Mouse (Mus musculus): ENCODE measurements around the gene Magi2. TPM values are rescaled to one million over a fixed set of nuclear protein-coding genes. Genes with fewer than 3 reads are reported as not detected.

Gene Magi2
- polyA plus RNA-seq, 1 experiment: 0.48 TPM

GRCm38 (mm10) chr5:20628954-20629601 lies 1402.2 kb downstream of the Magi2 start:
- Histone ChIP-seq H3K36me3 (ENCODE audit: control insufficient read depth, insufficient read depth) (no peaks in the 10 kb centered on the region), H3K27me3 (ENCODE audit: control insufficient read depth, insufficient read depth, insufficient read length) (no peaks in the 10 kb centered on the region), H3K79me2 (ENCODE audit: control insufficient read depth, insufficient read depth) (no peaks in the 10 kb centered on the region), H3ac (ENCODE audit: control insufficient read depth, insufficient read length) (no peak overlapping the region), H3K4me2 (ENCODE audit: low read depth) (no peak overlapping the region), H3K4me3 (no peak overlapping the region)
- TF ChIP-seq TCF12 (IDR thresholded peaks at IDR 0.05; ENCODE audit: insufficient read depth, poor library complexity, severe bottlenecking): no peak
- TF ChIP-seq MYOG (IDR thresholded peaks at IDR 0.05; ENCODE audit: control insufficient read depth in 1 of 3, insufficient read depth in 1 of 3, insufficient read length in 2 of 3, low read depth in 2 of 3): peak in 1 of 3 experiments; percentile 69
- TF ChIP-seq MYOD1 (IDR thresholded peaks at IDR 0.05; ENCODE audit: control insufficient read depth in 1 of 3, insufficient read length in 2 of 3, low read depth in 2 of 3): peak in 2 of 3 experiments; percentile 18 to 36

- Histone ChIP-seq H3K4me2 (ENCODE audit: low read depth) (peak overlapping the region; percentile 39), H3K79me2 (ENCODE audit: control insufficient read depth, insufficient read depth) (no peaks in the 10 kb centered on the region), H3K36me3 (ENCODE audit: control insufficient read depth, insufficient read depth) (no peaks in the 10 kb centered on the region), H3ac (ENCODE audit: control insufficient read depth, insufficient read length) (no peak overlapping the region), H3K27me3 (ENCODE audit: control insufficient read depth, insufficient read depth, insufficient read length) (no peaks in the 10 kb centered on the region), H3K4me3 (no peak overlapping the region)
- TF ChIP-seq MYOG (IDR thresholded peaks at IDR 0.05; ENCODE audit: control insufficient read depth in 1 of 3, insufficient read depth in 1 of 3, insufficient read length in 2 of 3, low read depth in 2 of 3) (no peak), REST (IDR thresholded peaks at IDR 0.05; ENCODE audit: insufficient read depth, insufficient read length) (no peak), POLR2A (IDR thresholded peaks at IDR 0.05; ENCODE audit: insufficient read length, low read depth) (no peak), TCF3 (IDR thresholded peaks at IDR 0.05; ENCODE audit: insufficient read length, low read depth) (no peak), TCF12 (IDR thresholded peaks at IDR 0.05; ENCODE audit: insufficient read depth, poor library complexity, severe bottlenecking) (no peak), USF1 (IDR thresholded peaks at IDR 0.05; ENCODE audit: low read depth) (no peak), CEBPB (IDR thresholded peaks at IDR 0.05; ENCODE audit: insufficient read depth, poor library complexity, severe bottlenecking) (no peak), E2F4 (IDR thresholded peaks at IDR 0.05; ENCODE audit: insufficient read depth) (no peak), MAX (IDR thresholded peaks at IDR 0.05; ENCODE audit: low read depth) (no peak), SRF (IDR thresholded peaks at IDR 0.05; ENCODE audit: control insufficient read depth, insufficient read length, low read depth) (no peak)
Measured at GRCm38 (mm10) chr5:20634046-20634769, 1407.4 kb downstream of the Magi2 start.

- Histone ChIP-seq H3K4me3 (no peak overlapping the region), H3K4me2 (ENCODE audit: low read depth) (peak overlapping the region; percentile 39), H3K79me2 (ENCODE audit: control insufficient read depth, insufficient read depth) (no peaks in the 10 kb centered on the region), H3ac (ENCODE audit: control insufficient read depth, insufficient read length) (no peak overlapping the region), H3K36me3 (ENCODE audit: control insufficient read depth, insufficient read depth) (no peaks in the 10 kb centered on the region), H3K27me3 (ENCODE audit: control insufficient read depth, insufficient read depth, insufficient read length) (no peaks in the 10 kb centered on the region)
- TF ChIP-seq CEBPB (IDR thresholded peaks at IDR 0.05; ENCODE audit: insufficient read depth, poor library complexity, severe bottlenecking) (no peak), POLR2A (IDR thresholded peaks at IDR 0.05; ENCODE audit: insufficient read length, low read depth) (no peak), POLR2AphosphoS2 (IDR thresholded peaks at IDR 0.05; ENCODE audit: insufficient read length, low read depth) (no peak), MYOD1 (IDR thresholded peaks at IDR 0.05; ENCODE audit: control insufficient read depth in 1 of 3, insufficient read length in 2 of 3, low read depth in 2 of 3) (peak in 1 of 3 experiments; percentile 17)
Measured at GRCm38 (mm10) chr5:20634822-20635221, 1408.0 kb downstream of the Magi2 start.

- Histone ChIP-seq H3K27me3 (ENCODE audit: control insufficient read depth, insufficient read depth, insufficient read length) (no peaks in the 10 kb centered on the region), H3K36me3 (ENCODE audit: control insufficient read depth, insufficient read depth) (no peaks in the 10 kb centered on the region), H3K4me2 (ENCODE audit: low read depth) (no peak overlapping the region), H3K79me2 (ENCODE audit: control insufficient read depth, insufficient read depth) (no peaks in the 10 kb centered on the region), H3K4me3 (no peak overlapping the region), H3ac (ENCODE audit: control insufficient read depth, insufficient read length) (no peak overlapping the region)
- TF ChIP-seq USF1 (IDR thresholded peaks at IDR 0.05; ENCODE audit: low read depth) (no peak), POLR2AphosphoS2 (IDR thresholded peaks at IDR 0.05; ENCODE audit: insufficient read length, low read depth) (no peak), TCF3 (IDR thresholded peaks at IDR 0.05; ENCODE audit: insufficient read length, low read depth) (no peak), CEBPB (IDR thresholded peaks at IDR 0.05; ENCODE audit: insufficient read depth, poor library complexity, severe bottlenecking) (no peak), TCF12 (IDR thresholded peaks at IDR 0.05; ENCODE audit: insufficient read depth, poor library complexity, severe bottlenecking) (no peak), SRF (IDR thresholded peaks at IDR 0.05; ENCODE audit: control insufficient read depth, insufficient read length, low read depth) (no peak), MAX (IDR thresholded peaks at IDR 0.05; ENCODE audit: low read depth) (no peak)
Measured at GRCm38 (mm10) chr5:20637300-20637989, 1410.6 kb downstream of the Magi2 start.

- Histone ChIP-seq H3K4me3 (no peak overlapping the region), H3K27me3 (ENCODE audit: control insufficient read depth, insufficient read depth, insufficient read length) (no peaks in the 10 kb centered on the region), H3K36me3 (ENCODE audit: control insufficient read depth, insufficient read depth) (no peaks in the 10 kb centered on the region), H3K4me2 (ENCODE audit: low read depth) (no peak overlapping the region), H3ac (ENCODE audit: control insufficient read depth, insufficient read length) (no peak overlapping the region), H3K79me2 (ENCODE audit: control insufficient read depth, insufficient read depth) (no peaks in the 10 kb centered on the region)
- TF ChIP-seq POLR2AphosphoS2 (IDR thresholded peaks at IDR 0.05; ENCODE audit: insufficient read length, low read depth) (no peak), REST (IDR thresholded peaks at IDR 0.05; ENCODE audit: insufficient read depth, insufficient read length) (no peak), TCF12 (IDR thresholded peaks at IDR 0.05; ENCODE audit: insufficient read depth, poor library complexity, severe bottlenecking) (no peak), MAX (IDR thresholded peaks at IDR 0.05; ENCODE audit: low read depth) (no peak), E2F4 (IDR thresholded peaks at IDR 0.05; ENCODE audit: insufficient read depth) (no peak), CEBPB (IDR thresholded peaks at IDR 0.05; ENCODE audit: insufficient read depth, poor library complexity, severe bottlenecking) (no peak), TCF3 (IDR thresholded peaks at IDR 0.05; ENCODE audit: insufficient read length, low read depth) (no peak), MYOG (IDR thresholded peaks at IDR 0.05; ENCODE audit: control insufficient read depth in 1 of 3, insufficient read depth in 1 of 3, insufficient read length in 2 of 3, low read depth in 2 of 3) (no peak), SRF (IDR thresholded peaks at IDR 0.05; ENCODE audit: control insufficient read depth, insufficient read length, low read depth) (no peak), USF1 (IDR thresholded peaks at IDR 0.05; ENCODE audit: low read depth) (no peak), POLR2A (IDR thresholded peaks at IDR 0.05; ENCODE audit: insufficient read length, low read depth) (no peak), MYOD1 (IDR thresholded peaks at IDR 0.05; ENCODE audit: control insufficient read depth in 1 of 3, insufficient read length in 2 of 3, low read depth in 2 of 3) (no peak)
Measured at GRCm38 (mm10) chr5:20642196-20642595, 1415.4 kb downstream of the Magi2 start.

Data from myocyte (in vitro differentiated cells).